Mouse (Mus musculus): ENCODE data around the gene Ltbr. TPM values are rescaled to one million over a fixed set of nuclear protein-coding genes. Genes with fewer than 3 reads are reported as not detected.

Ltbr gene
- polyA plus RNA-seq, 1 experiment: 13.2 TPM

DNA sequence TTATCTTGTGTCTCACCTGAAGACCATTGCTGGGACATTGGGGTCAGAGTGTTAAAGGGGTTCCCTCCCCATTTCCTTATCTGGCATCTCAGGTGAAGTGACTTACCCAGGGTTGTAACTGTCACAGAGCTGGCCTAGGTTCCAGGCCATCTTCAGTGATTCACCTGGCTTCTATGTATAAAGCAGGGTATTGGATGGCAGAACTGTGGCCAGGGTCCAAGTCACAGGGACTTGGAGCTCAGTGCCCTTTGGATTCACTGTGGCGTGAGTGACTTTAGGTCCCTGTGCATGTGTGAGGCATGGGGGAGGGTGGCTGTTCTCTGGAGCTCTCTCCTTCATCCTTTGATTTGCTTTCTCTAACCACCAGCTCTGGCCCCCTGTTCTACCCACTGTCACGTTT lies 32.3 kb upstream of the Ltbr start:
- no peak for DNase-seq (ENCODE audit: extremely low spot score in 1 of 2, low spot score in 1 of 2)

DNA sequence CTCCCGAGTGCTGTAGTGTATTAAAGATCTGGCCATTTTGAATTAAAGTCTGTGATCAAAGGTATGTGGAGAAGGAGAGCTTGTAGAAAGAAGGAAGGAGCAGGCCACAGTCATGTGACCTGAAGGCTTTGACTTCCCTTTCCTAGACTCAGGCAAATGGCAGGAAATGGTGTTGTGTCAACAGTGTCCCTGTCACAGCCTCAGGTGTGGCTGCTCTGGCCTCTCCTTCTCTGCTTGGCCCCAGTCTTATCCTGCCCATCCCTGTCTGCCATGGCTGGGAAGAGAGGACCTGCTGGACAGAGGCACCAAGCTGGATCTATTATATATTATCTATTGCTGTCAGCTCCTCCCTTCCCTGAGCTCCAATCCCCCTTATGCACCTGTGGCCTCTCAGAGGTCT lies 31.9 kb upstream of the Ltbr start:
- DNase-seq (ENCODE audit: extremely low spot score in 1 of 2, low spot score in 1 of 2): no peak

DNA sequence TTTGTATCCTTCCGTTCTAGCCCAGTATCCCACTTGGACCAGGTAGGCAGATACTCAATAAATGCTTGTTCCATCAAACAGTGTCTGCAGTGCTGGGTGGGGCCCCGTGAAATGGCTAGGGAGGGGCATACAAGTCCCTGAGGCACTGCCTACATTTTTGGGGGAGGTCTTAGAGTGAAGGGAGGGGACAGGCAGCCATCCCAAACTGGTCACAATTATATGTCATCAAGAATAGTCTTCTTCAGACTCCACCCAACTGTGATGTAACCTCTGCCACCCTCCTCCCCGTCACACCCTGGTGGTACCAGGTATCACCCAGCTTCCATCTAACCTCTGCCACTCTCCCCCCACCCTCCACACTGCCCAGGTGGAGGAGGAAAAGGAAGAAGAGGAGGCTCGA lies 31.2 kb upstream of the Ltbr start:
- no peak for DNase-seq (ENCODE audit: extremely low spot score in 1 of 2, low spot score in 1 of 2)

DNA sequence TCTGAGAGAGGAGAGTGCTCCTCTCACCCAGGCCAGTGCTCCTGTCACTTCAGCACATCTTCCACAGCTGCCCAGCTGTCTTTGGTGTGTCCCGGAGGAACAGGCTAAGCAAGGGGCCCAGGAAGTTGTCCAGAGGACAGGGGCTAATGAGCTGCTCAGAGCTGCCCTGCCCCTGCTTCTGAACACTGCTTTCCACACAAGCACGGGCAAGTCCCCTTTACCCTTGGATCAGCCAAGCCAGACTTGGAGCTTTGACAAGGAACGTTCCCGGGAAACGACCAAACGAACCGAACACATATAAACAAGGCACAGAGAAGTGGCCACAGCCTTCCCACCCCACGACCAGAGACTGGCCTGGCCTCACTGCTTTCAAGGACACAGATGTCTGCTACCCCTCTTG lies 30.4 kb upstream of the Ltbr start:
- DNase-seq (ENCODE audit: extremely low spot score in 1 of 2, low spot score in 1 of 2): no peak

DNA sequence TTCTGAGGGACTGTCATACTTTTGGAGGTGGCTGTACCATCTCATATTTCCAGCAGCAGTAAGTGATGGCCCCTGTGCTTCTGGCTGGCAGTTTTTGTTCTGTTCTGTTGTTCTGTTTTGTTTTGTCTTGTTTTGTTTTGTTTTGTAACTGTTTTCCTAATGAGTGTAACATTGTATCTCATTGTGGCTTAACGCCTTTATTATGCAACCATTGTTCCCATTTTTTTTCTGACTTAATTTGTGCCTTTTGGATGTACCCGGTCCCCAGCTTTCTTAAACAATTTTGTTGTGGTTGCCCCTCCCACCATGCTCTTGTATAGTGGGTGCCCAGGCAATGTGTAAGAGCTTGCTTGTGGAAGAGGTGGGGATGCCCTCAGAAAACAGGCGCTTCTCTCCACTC lies 28.5 kb upstream of the Ltbr start:
- DNase-seq (ENCODE audit: extremely low spot score in 1 of 2, low spot score in 1 of 2): no peak

DNA sequence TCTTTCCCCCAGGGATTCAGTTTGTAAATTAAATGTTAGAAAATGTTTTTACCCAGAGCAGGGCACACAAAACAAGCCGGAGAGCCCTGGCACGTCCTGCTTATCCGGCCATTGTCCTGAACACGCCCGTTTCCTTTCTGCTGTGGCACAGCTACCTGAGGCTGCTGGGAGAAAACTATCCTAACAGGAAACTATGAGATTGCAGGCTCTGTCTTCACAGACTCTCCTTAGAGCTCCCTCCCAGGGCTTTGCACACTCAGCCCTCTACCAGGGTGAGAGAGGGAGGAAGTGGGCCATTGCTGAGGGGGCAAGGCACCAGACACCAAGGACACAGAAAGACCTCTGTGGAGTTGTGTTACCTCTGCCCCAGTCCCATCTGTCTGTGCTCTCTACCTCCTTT lies 26.6 kb upstream of the Ltbr start:
- no peak for DNase-seq (ENCODE audit: extremely low spot score in 1 of 2, low spot score in 1 of 2)

DNA sequence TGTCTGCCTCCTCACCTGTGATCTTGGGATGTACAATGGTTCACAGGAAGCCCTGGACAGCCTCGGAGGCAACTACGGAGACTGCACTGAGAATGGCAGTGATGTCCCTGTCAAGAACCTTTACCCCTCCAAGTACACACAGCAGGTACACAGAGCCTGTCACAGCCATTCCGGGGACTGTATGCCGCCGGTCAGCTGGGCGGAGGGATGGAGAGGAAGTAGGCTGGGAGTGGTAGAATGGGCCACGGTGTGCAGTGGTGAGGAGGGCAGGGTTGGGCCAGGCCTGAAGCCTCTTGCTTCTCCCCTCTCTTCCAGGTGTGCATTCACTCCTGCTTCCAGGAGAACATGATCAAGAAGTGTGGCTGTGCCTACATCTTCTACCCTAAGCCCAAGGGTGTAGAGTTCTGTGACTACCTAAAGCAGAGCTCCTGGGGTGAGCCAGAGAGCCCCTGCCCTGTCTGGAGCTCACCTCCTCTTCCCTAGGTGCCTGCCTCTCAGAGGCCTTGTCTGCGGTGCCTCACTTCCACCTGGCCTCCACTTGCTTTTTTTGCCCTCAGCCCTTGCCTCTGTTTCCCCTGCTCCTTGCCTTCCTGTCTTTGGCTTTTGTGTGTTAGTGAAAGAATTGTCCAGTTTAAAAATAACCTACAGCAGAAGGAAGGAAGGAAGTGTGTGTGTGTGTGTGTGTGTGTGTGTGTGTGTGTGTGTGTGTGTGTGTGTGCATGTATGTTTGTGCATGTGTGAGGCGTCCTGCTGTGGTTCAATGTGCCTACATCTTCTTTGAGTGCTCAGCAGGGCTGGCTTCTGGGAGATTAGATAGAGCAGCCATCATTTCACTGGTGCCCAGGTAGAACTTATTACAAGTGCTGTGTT lies 25.3 kb upstream of the Ltbr start:
- no peak for DNase-seq (ENCODE audit: extremely low spot score in 1 of 2, low spot score in 1 of 2)

DNA sequence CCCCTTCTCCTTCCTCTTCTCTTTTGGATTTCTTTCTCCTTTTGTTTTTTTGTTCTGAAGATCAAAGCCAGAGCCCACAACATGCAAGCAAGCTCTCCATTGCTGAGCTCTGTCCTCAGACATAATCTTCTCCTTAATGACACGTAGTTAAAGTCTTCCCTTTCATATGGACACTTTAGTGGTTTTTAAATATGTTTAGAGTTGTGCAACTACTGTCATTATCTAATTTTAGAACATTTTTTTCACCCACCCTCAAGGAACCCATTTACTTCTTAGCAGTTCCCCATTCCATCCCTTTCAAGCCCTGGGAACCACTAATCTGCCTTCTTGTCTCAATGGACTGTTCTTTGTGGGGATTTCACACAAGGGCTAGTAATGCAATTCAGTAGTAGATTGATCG lies 20.7 kb upstream of the Ltbr start:
- no peak for DNase-seq (ENCODE audit: extremely low spot score in 1 of 2, low spot score in 1 of 2)

DNA sequence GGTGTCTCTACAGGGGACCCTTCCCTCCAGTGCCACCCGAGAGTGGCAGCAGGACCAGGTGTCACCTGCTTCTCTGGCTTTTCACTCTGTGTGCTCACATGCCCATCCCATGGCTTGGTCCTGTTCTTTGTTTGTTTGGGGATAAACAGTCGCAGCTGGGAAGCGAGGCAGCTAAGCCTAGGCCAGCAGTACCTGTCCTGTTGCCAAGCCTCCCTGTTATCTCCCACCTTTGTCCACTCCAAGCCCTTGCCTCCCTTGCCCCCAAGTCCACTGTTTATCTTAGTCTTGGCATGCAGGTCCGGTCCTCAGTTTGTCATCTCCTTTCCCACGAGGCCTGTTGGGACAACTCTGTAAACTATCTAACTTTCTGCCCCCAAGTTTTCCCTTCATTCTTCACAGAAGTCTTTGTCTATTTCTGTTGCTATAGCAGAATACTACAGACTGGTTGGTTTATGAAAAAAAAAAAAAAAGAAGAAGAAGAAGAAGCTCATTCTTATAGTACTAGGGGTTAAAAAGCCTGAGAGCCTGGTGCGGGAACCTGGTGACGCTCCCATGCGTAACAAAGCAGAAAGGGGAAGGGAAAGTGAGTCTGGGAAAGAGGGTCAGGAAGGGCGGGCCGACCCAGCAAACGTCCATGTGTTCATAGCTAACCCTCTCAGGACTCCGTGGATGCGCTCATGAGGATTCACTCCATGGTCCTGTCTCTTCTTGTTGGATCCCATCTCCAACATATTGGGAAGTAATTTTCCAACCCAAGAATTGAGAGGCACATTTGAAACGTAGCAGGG lies 19.6 kb upstream of the Ltbr start:
- DNase-seq (ENCODE audit: extremely low spot score in 1 of 2, low spot score in 1 of 2): no peak

DNA sequence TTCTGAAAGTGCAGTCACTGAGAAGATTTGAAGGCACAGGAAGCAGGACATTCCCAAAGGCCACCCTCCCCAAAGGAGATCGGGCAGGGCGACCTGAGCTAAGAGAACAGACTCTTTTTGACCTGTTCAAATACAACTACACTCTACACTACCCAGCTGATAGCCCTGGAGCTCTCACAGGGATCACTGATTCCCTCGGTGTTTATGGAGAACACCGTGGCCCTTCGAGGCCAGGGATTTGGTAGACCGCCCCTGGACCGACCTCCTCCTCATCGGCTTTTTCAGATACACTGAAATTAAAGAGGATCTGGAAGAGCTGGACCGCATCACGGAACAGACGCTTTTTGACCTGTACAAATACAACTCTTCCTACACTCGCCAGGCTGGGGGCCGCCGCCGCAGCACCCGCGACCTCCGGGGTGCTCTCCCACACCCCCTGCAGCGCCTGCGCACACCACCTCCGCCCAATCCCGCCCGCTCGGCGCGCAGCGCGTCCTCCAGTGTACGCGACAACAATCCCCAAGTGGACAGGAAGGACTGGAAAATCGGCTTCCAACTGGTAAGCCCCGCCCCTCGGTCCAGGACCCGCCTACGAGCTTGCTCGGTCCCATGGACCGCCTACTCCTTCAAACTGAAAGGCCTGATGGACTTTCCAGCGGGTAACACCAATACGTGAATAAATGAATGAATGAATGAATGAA lies 17.1 kb upstream of the Ltbr start:
- peak; percentile 43 to 68 for DNase-seq (ENCODE audit: extremely low spot score in 1 of 2, low spot score in 1 of 2)

DNA sequence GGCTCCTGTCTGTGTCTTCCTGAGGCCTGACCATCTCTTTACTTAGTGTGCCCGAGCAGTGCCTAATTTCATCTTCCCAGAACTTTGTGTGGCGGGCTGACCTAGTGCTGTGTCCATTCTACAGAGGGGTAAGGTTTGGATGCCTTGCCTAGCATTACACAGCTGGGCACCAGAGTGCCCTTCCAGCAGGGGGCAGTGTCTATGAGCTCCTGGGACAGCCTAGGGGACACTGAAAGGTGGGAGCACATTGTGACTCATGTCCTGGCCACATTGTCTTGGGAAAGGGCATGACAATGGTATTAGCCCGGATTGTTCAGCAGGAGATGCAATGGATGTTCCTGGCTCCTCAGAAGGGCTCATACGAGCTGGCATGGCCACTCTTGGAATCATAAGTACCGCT lies 14.6 kb upstream of the Ltbr start:
- DNase-seq (ENCODE audit: extremely low spot score in 1 of 2, low spot score in 1 of 2): no peak

DNA sequence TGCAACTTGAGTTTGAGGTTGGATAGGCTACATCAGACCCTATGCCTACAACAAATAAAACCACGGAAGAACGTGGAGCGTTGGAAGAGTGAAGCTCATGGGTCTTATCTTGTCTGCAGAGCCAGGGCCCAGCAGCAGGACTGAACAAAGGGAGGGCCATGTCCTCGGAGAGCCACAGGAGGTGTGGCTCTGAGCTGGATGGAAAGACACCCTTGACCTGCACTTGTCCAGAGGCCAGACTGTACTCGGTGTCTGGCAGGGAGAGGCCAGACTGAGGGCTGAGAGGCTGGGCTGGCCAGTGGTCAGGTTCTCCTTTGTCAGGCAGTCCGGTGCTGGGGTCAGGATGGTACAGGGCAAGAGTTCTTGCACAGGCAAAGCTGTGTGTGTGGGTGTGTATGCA lies 11.7 kb upstream of the Ltbr start:
- no peak for DNase-seq (ENCODE audit: extremely low spot score in 1 of 2, low spot score in 1 of 2)

DNA sequence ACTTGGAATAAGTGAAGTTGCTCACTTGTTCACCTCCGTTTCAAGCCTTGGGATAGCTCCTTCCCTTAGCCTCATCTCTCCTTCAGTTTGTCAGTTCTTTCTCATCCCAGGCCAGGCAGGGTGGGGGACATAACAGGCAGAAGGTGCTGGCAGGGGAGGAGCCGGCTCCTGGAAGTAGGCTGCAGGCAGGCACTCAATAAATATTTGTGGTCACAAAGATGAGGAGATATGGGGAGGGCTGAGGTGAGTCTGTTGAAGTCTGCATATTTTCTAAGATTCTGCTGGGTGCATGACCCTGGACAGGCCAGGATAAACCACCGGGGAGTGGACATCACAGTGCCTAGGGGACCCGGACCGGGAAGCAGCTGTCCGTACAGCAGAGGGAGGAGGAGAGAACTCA lies 9.9 kb upstream of the Ltbr start:
- no peak for DNase-seq (ENCODE audit: extremely low spot score in 1 of 2, low spot score in 1 of 2)

DNA sequence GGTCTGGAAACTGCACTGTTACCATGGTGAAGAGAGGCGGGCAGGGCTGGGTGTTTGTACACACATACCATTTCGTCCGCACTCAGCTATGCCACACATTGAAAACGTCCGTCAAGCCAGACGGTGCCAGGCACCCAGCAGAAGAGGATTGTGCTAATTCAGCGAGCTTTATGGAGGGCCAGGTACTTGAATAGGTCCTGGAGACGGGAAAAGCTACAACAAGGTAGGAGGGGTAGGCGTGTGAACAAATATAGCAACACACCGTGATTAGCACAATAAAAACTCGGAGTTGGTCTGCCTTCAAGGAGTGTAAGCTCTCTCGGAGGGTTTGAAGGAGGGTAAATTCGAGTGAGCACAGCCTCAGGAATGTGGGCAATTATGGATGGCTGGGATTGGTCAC lies 9.1 kb upstream of the Ltbr start:
- no peak for DNase-seq (ENCODE audit: extremely low spot score in 1 of 2, low spot score in 1 of 2)

DNA sequence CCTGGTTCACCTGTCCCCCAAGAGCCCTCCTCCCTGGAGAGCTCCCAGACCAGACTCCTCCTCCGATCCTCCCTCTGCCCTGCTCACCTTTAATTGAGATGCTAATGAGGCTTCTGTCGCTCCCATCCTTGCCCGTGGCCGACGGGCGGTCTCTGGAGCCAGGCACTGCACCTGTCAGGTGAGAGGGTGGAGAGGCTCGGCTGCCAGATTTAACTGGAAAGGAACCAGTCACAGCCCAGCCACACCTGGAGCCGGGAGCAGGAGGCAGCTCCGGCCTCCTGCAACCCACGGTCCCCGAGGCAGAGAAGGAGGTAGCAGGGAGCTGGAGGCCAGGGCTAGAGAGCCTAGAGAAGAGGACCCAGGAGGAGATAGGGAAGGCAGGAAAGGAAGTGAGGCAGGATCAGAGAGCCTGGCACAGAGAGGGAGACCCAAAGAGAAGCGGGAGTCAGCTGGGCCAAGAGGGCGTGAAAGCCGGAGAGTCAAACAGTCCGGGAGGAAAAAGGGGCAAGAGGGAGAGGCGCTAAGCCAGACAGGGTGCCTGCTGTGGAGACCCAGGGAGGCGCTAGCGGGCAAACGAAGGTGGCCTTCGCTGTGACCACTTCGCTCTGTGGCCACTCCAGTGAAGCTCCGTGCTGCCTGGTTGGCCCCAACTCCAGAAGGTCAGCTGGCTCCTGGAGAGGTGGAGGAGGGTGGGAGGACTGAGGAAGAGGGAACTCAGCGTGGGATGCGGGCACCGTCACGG lies 7.6 kb upstream of the Ltbr start:
- no peak for DNase-seq (ENCODE audit: extremely low spot score in 1 of 2, low spot score in 1 of 2)

DNA sequence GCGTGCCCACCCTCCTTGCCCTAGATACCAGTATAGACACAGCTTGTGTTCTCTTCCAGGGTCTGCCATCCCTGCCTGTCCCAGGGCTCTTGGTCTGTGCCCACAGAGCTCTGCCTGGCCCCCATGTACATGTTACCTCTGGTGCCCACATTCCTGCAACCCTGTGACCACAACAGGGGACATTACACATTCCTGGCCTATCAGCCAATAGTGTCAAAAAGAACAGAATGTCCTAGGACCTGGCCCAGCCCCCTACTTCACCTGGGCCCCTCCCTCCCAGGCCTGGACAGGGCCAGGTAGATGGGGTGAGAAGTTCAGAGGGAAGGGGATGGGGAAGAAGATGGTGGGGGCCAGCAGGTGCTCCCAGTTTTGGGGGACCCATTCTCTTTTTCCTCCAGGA lies 6.6 kb upstream of the Ltbr start, which contains the start of gene Scnn1a:
TSS of gene Scnn1a (plus strand) at position 337 of the 400 bp plus-strand sequence.
- no peak for DNase-seq (ENCODE audit: extremely low spot score in 1 of 2, low spot score in 1 of 2)

DNA sequence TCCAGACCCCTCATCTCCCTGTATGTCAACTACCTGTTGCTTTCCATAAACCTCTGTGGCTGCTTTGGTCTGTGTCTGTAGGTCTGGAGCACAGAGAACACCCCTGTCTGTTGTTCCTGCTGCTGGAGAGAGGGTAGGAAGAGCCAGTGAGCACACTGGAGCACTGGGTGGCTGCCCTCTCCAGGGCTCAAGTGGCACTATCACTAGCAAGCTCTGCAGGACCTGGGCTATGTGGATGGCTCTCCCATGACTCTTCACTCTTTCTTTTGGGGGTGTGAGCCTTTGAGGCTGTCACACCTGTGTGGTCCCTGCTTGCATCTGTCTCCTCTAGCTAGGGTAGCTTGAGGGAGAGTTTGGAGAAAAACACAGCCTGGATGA lies 6.2 kb upstream of the Ltbr start:
- no peak for DNase-seq (ENCODE audit: extremely low spot score in 1 of 2, low spot score in 1 of 2)

DNA sequence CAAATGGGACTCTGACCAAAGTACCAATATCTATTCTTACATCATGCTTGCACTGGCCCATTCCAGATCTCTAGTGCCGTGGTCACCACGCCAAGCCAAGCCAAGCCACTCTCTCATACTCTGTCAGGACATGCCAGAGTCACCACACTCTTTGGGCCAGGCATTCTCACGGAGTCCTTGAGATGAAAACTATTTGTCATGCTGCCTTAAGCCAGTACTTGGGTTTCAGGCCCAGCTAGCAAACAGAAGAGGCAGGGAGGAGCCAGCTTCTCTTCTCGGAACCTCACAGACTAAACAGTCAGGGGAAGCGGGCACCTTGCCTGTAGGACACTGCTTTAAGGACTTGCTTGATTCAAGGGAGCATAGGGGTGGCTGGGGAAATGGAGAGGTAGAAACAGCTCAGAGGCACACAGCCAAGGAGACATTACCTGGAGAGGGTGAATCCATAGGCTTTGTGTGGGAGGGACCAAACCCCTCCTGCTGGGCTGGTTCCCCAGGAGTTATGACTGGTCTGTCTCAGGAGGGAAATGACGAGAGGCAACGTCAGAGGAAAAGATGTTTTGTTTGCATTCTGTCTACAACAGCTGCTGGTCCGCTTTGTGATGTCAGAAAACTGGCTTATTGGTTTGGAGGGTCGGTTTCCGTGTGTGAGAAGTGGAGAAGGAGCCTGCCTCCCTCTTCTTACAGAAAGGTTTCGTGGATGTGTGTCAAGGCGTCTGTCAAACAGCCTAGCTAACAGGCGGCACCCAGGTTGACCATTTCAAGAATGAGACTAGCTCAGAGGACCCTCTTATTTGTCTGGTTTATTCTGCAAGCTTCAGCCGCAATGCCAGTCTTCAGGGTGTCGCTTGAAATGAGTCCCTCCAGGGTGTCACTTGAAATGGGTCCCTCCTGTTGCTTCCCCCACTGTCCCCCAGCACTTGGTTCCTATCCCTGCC lies 5.6 kb upstream of the Ltbr start:
- no peak for DNase-seq (ENCODE audit: extremely low spot score in 1 of 2, low spot score in 1 of 2)

DNA sequence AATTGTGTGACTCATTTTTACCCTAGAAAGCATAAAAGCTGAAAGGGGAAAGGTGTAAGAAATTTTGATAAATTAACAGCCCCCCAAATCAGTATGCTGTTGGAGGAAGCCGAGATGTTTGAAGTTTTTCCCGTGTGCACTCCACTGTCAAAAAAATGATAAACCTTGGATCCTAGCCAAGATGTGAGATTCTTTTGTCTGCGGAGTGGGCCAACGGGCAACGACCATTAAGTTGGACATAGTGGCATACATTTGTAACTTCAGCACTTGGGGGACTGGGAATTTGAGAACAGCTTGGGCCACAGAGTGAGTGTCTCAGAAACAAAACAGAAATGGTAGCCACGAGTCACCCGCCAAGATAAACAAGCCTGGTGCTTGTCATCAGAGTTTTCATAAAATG lies 3.4 kb upstream of the Ltbr start:
- DNase-seq (ENCODE audit: extremely low spot score in 1 of 2, low spot score in 1 of 2): no peak

DNA sequence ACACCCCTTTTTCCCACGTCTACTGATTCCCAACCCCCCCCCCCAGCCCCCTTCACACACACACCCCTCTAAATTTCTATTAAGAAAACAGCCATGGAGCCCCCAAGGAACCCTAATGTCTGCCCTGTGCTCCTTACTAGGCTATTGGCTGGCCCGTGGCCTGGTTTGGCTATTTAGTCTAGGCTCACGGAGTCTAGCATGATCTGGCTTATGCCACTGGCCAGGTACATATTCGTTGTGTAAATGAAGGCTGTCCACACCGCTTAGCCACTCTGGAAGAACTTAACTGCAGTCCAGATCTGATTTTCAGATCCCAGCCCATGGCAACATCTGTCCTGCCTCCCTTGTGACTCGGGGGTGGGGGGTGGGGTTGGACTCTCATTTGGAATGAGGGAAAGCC lies 1.1 kb upstream of the Ltbr start:
- no peak for DNase-seq (ENCODE audit: extremely low spot score in 1 of 2, low spot score in 1 of 2)
